Mouse (Mus musculus): ENCODE results near the gene Gigyf2.
A peak's percentile ranks its signal among the peaks of the same experiment; 100 is the strongest.

The Gigyf2 gene

GRCm38 (mm10) chr1:87315894-87316293, 10.9 kb upstream of the Gigyf2 start:
- no peak for DNase-seq (ENCODE audit: extremely low spot score, low read depth, low spot score)

- no peak for DNase-seq (ENCODE audit: extremely low spot score, low read depth, low spot score)
These were observed 10.1 kb upstream of the Gigyf2 start for GRCm38 (mm10) chr1:87316672-87317071.

- DNase-seq (ENCODE audit: extremely low spot score, low read depth, low spot score), result no peak
These were observed 5.7 kb upstream of the Gigyf2 start for GRCm38 (mm10) chr1:87321071-87321470.

- DNase-seq (ENCODE audit: extremely low spot score, low read depth, low spot score), result no peak
These were observed 4.0 kb upstream of the Gigyf2 start for GRCm38 (mm10) chr1:87322778-87323177.

GRCm38 (mm10) chr1:87324649-87325048, 2.1 kb upstream of the Gigyf2 start:
- DNase-seq (ENCODE audit: extremely low spot score, low read depth, low spot score), result no peak

GRCm38 (mm10) chr1:87327165-87327861, 515 bp downstream of the Gigyf2 start:
- DNase-seq (ENCODE audit: extremely low spot score, low read depth, low spot score), result no peak

GRCm38 (mm10) chr1:87331774-87332173, 5.0 kb downstream of the Gigyf2 start:
- DNase-seq (ENCODE audit: extremely low spot score, low read depth, low spot score), result no peak

- DNase-seq (ENCODE audit: extremely low spot score, low read depth, low spot score), result no peak
These were observed 23.8 kb downstream of the Gigyf2 start for GRCm38 (mm10) chr1:87350576-87350975.

GRCm38 (mm10) chr1:87360276-87360675, 33.5 kb downstream of the Gigyf2 start:
- no peak for DNase-seq (ENCODE audit: extremely low spot score, low read depth, low spot score)

- no peak for DNase-seq (ENCODE audit: extremely low spot score, low read depth, low spot score)
These were observed 51.3 kb downstream of the Gigyf2 start for GRCm38 (mm10) chr1:87378024-87378560.

- no peak for DNase-seq (ENCODE audit: extremely low spot score, low read depth, low spot score)
These were observed 53.1 kb downstream of the Gigyf2 start for GRCm38 (mm10) chr1:87379919-87380318.

GRCm38 (mm10) chr1:87381152-87381551, 54.4 kb downstream of the Gigyf2 start:
- no peak for DNase-seq (ENCODE audit: extremely low spot score, low read depth, low spot score)

- no peak for DNase-seq (ENCODE audit: extremely low spot score, low read depth, low spot score)
These were observed 59.8 kb downstream of the Gigyf2 start for GRCm38 (mm10) chr1:87386436-87387092.

GRCm38 (mm10) chr1:87393444-87394195, 66.8 kb downstream of the Gigyf2 start:
- DNase-seq (ENCODE audit: extremely low spot score, low read depth, low spot score), result no peak

- DNase-seq (ENCODE audit: extremely low spot score, low read depth, low spot score), result peak; percentile 6
These were observed 67.8 kb downstream of the Gigyf2 start, which contains the start of gene Kcnj13 for GRCm38 (mm10) chr1:87394594-87394993. Gene Kcnj13 (minus strand): TSS chr1:87394729.

- DNase-seq (ENCODE audit: extremely low spot score, low read depth, low spot score), result no peak
These were observed 70.3 kb downstream of the Gigyf2 start for GRCm38 (mm10) chr1:87396923-87397586.

GRCm38 (mm10) chr1:87404710-87405109, 77.9 kb downstream of the Gigyf2 start:
- no peak for DNase-seq (ENCODE audit: extremely low spot score, low read depth, low spot score)

GRCm38 (mm10) chr1:87406012-87406411, 79.2 kb downstream of the Gigyf2 start:
- DNase-seq (ENCODE audit: extremely low spot score, low read depth, low spot score), result no peak

- DNase-seq (ENCODE audit: extremely low spot score, low read depth, low spot score), result no peak
These were observed 82.6 kb downstream of the Gigyf2 start for GRCm38 (mm10) chr1:87409380-87409779.

- DNase-seq (ENCODE audit: extremely low spot score, low read depth, low spot score), result peak; percentile 44
These were observed 91.9 kb downstream of the Gigyf2 start for GRCm38 (mm10) chr1:87418733-87419132.

GRCm38 (mm10) chr1:87435125-87435524, 108.3 kb downstream of the Gigyf2 start:
- no peak for DNase-seq (ENCODE audit: extremely low spot score, low read depth, low spot score)
